Mouse (Mus musculus): Measurements from ENCODE around the gene Tfap2e. TPM values are rescaled to one million over a fixed set of nuclear protein-coding genes. Genes with fewer than 3 reads are reported as not detected.

The Tfap2e gene
- total RNA-seq (2014; rRNA removed): 1.1 TPM in 2 replicates
- 0.86 and 0.93 TPM in 2 replicates for polyA plus RNA-seq (2015; fragmentation: Nextera tagmentation; extraction: Ambion mirVana)

- peak; percentile 78 for ATAC-seq
These were observed at the start of gene Tfap2e for GRCm38 (mm10) chr4:126736001-126736414. Gene Tfap2e, minus strand, starts transcription at chr4:126736240.

DNA sequence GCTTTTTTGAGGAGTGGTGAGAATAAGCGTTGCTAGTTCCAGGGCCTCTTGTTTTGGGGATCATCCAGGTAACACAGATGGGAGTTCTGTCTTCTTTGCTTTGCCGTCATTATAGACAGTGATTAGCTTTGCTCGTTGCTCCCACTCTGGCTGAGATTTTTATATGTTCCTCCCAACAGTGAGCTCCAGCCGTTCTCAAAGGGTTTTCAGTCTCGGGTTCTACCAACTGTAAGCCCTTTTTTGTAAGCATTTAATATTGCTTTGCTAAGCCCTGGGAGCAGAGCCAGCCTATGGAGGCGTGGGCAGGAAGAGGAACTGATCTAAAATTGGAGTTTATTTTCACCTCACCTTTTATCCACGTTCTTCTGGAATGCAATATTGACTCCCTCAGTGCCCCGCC, 47.0 kb upstream of the Tfap2e start:
- Histone ChIP-seq H3K9me3 (ENCODE audit: low read length) (no peaks in the 10 kb centered on the region), H3K27ac (ENCODE audit: low read depth, low read length) (peak overlapping the region; percentile 37), H3K36me3 (ENCODE audit: insufficient read depth) (no peaks in the 10 kb centered on the region), H3K4me3 (ENCODE audit: low read depth, low read length) (no peak overlapping the region), H3K4me2 (ENCODE audit: low read depth) (no peak overlapping the region), H3K9ac (no peak overlapping the region), H3K27me3 (ENCODE audit: insufficient read depth, low read length) (no peaks in the 10 kb centered on the region), H3K4me1 (ENCODE audit: insufficient read depth) (peaks cover 33% of the 10 kb centered on the region)
- WGBS: 44% methylated on average over 8 of the region's 8 CpGs
- TF ChIP-seq CTCF (IDR thresholded peaks at IDR 0.05; ENCODE audit: low read depth): no peak
- DNase-seq (peak; percentile 65), ATAC-seq (peak; percentile 47)

More at GRCm38 (mm10) chr4:126736001-126736414, at the start of gene Tfap2e:
- peak; percentile 68 for DNase-seq
- H3K9me3 ChIP-seq (ENCODE audit: low read length): no peaks in the 10 kb centered on the region
- TF ChIP-seq CTCF (IDR thresholded peaks at IDR 0.05; ENCODE audit: low read depth): no peak
- peak within 1 kb of the TSS; percentile 21 for H3K4me3 ChIP-seq (ENCODE audit: low read depth, low read length)
- no peak within 1 kb of the TSS for H3K9ac ChIP-seq
- H3K4me2 ChIP-seq (ENCODE audit: low read depth): peak within 1 kb of the TSS; percentile 40
- WGBS: 3% methylated on average over 31 of the region's 32 CpGs
- no peaks in the 10 kb centered on the region for H3K36me3 ChIP-seq (ENCODE audit: insufficient read depth)
- peaks cover 65% of the 10 kb centered on the region for H3K27me3 ChIP-seq (ENCODE audit: insufficient read depth, low read length)
- H3K4me1 ChIP-seq (ENCODE audit: insufficient read depth): no peaks in the 10 kb centered on the region
- H3K27ac ChIP-seq (ENCODE audit: low read depth, low read length): no peak within 1 kb of the TSS

DNA sequence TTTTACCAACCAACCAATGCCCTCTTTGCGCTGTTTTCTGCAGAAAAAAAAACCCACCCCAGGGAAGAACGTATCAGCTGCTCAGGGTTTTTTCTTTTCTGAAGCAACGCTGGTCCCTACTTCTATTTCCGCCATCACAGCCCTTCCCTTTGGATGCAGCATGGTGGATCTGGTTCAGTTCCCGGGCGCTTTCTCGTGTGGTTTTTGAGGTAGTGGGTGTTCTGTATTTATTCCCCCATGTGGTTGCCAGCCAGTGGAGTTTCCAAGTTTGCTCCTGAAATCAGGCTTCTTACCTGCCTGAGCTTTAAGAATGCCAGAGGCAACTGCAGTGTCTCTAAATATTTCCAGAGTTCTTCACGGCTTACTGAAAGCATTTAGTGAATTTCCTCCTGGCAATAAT, 46.5 kb upstream of the Tfap2e start:
- Histone ChIP-seq H3K4me1 (ENCODE audit: insufficient read depth) (peaks cover 38% of the 10 kb centered on the region), H3K9me3 (ENCODE audit: low read length) (no peaks in the 10 kb centered on the region), H3K27me3 (ENCODE audit: insufficient read depth, low read length) (no peaks in the 10 kb centered on the region), H3K36me3 (ENCODE audit: insufficient read depth) (no peaks in the 10 kb centered on the region), H3K27ac (ENCODE audit: low read depth, low read length) (peak overlapping the region; percentile 40; the same call in 1 of the 2 replicates), H3K4me3 (ENCODE audit: low read depth, low read length) (no peak overlapping the region), H3K4me2 (ENCODE audit: low read depth) (no peak overlapping the region), H3K9ac (no peak overlapping the region)
- ATAC-seq (no peak), DNase-seq (no peak)
- no peak for TF ChIP-seq CTCF (IDR thresholded peaks at IDR 0.05; ENCODE audit: low read depth)
- WGBS: 54% methylated on average over 8 of the region's 8 CpGs

- no peaks in the 10 kb centered on the region for H3K27me3 ChIP-seq (ENCODE audit: insufficient read depth, low read length)
- no peak overlapping the region for H3K27ac ChIP-seq (ENCODE audit: low read depth, low read length)
- peaks cover 39% of the 10 kb centered on the region for H3K4me1 ChIP-seq (ENCODE audit: insufficient read depth)
- H3K4me2 ChIP-seq (ENCODE audit: low read depth): no peak overlapping the region
- H3K9me3 ChIP-seq (ENCODE audit: low read length): no peaks in the 10 kb centered on the region
- no peak for TF ChIP-seq CTCF (IDR thresholded peaks at IDR 0.05; ENCODE audit: low read depth)
- H3K9ac ChIP-seq: no peak overlapping the region
- no peaks in the 10 kb centered on the region for H3K36me3 ChIP-seq (ENCODE audit: insufficient read depth)
- 17% methylated on average over 3 of the region's 3 CpGs for WGBS
- no peak overlapping the region for H3K4me3 ChIP-seq (ENCODE audit: low read depth, low read length)
- no peak for DNase-seq
- ATAC-seq: no peak
These were observed 45.8 kb upstream of the Tfap2e start for GRCm38 (mm10) chr4:126781871-126782270.

GRCm38 (mm10) chr4:126779826-126780775, 44.1 kb upstream of the Tfap2e start:
- TF ChIP-seq CTCF (IDR thresholded peaks at IDR 0.05; ENCODE audit: low read depth): no peak

GRCm38 (mm10) chr4:126779148-126779581, 43.1 kb upstream of the Tfap2e start:
- no peaks in the 10 kb centered on the region for H3K36me3 ChIP-seq (ENCODE audit: insufficient read depth)
- no peaks in the 10 kb centered on the region for H3K27me3 ChIP-seq (ENCODE audit: insufficient read depth, low read length)
- H3K9me3 ChIP-seq (ENCODE audit: low read length): no peaks in the 10 kb centered on the region
- H3K4me2 ChIP-seq (ENCODE audit: low read depth): peak overlapping the region; percentile 18
- peak; percentile 77 for ATAC-seq
- peaks cover 39% of the 10 kb centered on the region for H3K4me1 ChIP-seq (ENCODE audit: insufficient read depth)
- DNase-seq: peak; percentile 69
- peak overlapping the region; percentile 81 for H3K27ac ChIP-seq (ENCODE audit: low read depth, low read length)
- H3K9ac ChIP-seq: 0 out of 2 replicates have a peak overlapping the region, but pooled peaks have one; percentile 2
- no peak overlapping the region for H3K4me3 ChIP-seq (ENCODE audit: low read depth, low read length)
- TF ChIP-seq CTCF (IDR thresholded peaks at IDR 0.05; ENCODE audit: low read depth): no peak
- 8% methylated on average over 8 of the region's 8 CpGs for WGBS

More at GRCm38 (mm10) chr4:126779826-126780775, 44.1 kb upstream of the Tfap2e start:
- H3K9me3 ChIP-seq (ENCODE audit: low read length): no peaks in the 10 kb centered on the region
- peaks cover 39% of the 10 kb centered on the region for H3K4me1 ChIP-seq (ENCODE audit: insufficient read depth)
- ATAC-seq (peak; percentile 50), DNase-seq (peak; percentile 44)
- no peak overlapping the region for H3K4me3 ChIP-seq (ENCODE audit: low read depth, low read length)
- H3K4me2 ChIP-seq (ENCODE audit: low read depth): peak overlapping the region; percentile 18
- no peaks in the 10 kb centered on the region for H3K36me3 ChIP-seq (ENCODE audit: insufficient read depth)
- H3K9ac ChIP-seq: peak overlapping the region; percentile 23; the same call in 1 of the 2 replicates
- H3K27me3 ChIP-seq (ENCODE audit: insufficient read depth, low read length): no peaks in the 10 kb centered on the region
- WGBS: 13% methylated on average over 12 of the region's 12 CpGs
- H3K27ac ChIP-seq (ENCODE audit: low read depth, low read length): peak overlapping the region; percentile 81

DNA sequence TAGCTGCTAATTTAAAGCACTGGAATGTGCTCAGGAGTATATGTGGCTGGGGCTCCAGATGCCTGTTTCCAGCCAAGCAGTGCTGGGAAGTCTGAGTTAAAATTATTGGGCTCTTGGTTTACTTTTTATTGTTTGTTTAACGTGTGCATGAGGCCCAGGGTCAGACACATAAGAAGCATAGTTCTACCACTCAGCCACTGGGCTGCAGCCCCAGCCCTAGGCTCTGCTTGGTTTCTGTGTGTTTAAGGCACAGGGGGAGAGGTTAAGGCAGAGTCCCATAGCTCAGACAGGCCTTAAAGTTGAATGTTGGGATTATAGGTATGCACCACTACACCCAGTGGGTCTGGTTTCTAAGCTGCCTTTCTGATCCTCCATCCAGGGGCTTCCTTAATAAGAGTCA, 39.1 kb upstream of the Tfap2e start:
- ATAC-seq (no peak), DNase-seq (no peak)
- Histone ChIP-seq H3K9me3 (ENCODE audit: low read length) (no peaks in the 10 kb centered on the region), H3K4me2 (ENCODE audit: low read depth) (no peak overlapping the region), H3K27ac (ENCODE audit: low read depth, low read length) (no peak overlapping the region), H3K27me3 (ENCODE audit: insufficient read depth, low read length) (no peaks in the 10 kb centered on the region), H3K4me1 (ENCODE audit: insufficient read depth) (peaks cover 25% of the 10 kb centered on the region), H3K9ac (no peak overlapping the region), H3K36me3 (ENCODE audit: insufficient read depth) (peaks cover 6% of the 10 kb centered on the region; the same call in 1 of the 2 replicates), H3K4me3 (ENCODE audit: low read depth, low read length) (no peak overlapping the region)
- 75% methylated on average over 1 of the region's 1 CpGs for WGBS
- TF ChIP-seq CTCF (IDR thresholded peaks at IDR 0.05; ENCODE audit: low read depth): no peak

Data from forebrain, postnatal 0 days (tissue).